Mouse (Mus musculus): Measurements from ENCODE around the gene Cda. TPM values are rescaled to one million over a fixed set of nuclear protein-coding genes. Genes with fewer than 3 reads are reported as not detected.

Gene Cda
- total RNA-seq, 2 experiments from 2014 or later, result 0.65 to 2.1 TPM

DNA sequence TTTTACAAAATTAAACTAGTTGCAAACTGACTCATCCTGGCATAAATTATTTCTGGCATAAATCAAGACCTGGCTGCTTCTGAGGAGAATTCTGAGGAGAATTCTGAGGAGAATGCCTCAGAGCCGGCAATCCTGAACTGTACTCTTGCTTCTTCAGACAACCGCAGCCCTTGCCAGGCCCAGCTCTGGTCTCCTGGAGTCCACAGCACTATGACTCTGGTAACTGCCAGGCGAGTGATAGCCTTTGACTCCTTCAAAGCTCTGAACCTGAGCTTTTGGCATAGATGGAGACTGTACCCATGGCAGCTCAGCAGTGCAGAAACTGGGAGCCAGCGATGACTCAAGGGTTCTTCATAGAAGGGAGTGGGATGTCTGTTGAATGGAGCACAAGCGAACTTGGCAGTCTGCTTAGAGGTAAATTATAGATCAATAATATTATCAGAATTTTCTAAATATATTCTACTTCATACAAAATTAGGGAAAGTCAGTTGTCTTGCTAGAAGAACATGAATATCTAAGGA is 3.3 kb upstream of the Cda start:
- DNase-seq, result no peak
- intact Hi-C loops (cut with DNase I), result no loop called here

DNA sequence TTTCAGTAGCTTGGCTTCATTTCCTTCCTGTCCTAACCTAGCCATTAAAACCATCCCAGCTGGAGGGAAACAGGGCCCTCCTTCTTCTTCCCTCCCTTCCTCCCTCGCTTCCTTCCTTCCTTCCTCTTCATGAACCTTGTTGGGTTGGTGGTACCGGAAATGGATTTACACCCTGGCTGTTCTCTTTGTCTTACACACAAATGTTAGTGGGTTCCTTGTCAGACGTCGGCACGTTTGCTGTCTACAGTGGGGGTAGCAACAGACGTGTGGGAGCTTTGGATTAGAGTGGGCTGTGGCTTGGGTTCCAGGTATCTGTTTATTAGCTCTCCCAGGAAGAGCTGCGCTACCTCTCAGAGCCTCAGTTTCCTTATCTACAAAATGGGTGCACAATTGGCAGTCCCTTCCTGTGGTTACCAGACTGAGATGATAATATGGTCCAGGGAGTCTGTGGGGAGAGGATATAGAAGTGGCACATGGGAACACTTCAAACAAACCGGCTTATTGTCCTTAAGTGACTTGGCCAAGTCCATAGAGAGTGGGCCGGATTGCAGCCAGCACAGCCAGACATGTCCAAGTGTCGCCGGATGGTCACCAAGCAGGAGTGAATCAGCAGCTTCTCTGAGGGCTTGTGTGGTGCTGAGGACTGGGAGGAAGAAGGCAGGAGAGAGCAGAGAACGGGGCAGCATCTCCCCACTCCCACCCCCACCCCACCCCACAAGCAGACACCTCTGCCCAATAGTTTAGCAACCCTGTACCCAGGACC is 887 bp upstream of the Cda start:
- DNase-seq, result peak in 1 of 2 experiments; percentile 15
- intact Hi-C loops (cut with DNase I), result no loop called here

DNA sequence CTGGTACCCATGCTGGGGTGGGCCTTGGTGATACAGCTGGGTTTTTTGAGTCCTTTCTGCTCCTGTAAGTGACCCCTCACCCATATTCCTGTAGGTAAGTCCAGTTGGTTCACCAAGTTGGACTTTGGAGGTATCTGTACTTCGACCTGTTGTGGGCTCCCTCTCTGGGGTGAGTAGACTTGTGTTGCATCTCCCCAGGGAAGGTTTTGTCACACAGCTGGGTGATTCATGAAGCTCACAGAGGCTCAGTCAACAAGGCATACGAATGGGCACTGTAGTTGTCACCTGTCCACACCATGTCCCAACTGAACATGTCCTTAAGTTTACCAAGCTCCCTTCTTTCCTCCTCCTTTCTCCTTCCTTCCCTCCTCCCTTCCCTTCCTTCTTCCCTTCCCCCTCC is 1.2 kb downstream of the Cda start:
- intact Hi-C loops (cut with DNase I), result no loop called here
- DNase-seq, result no peak

DNA sequence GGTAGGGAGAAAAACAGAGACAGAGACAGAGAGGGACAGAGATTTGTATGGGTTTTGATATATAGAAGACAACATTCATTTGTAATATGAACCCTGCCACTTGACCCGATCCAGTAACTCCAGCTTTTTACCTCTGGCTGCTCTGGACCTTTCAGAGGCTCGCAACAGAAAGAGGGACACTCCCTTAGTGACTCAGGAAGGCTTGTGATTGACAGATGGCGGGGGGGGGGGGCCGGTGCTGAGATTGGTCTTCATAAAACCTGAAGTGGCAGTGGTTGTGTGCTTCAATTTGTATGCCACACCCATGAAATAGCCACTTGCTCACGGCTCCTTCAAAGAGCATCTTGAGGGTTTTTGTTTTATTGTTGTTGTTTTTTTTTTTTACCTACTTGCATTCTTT is 4.3 kb downstream of the Cda start:
- intact Hi-C loops (cut with DNase I), result no loop called here
- DNase-seq, result no peak

DNA sequence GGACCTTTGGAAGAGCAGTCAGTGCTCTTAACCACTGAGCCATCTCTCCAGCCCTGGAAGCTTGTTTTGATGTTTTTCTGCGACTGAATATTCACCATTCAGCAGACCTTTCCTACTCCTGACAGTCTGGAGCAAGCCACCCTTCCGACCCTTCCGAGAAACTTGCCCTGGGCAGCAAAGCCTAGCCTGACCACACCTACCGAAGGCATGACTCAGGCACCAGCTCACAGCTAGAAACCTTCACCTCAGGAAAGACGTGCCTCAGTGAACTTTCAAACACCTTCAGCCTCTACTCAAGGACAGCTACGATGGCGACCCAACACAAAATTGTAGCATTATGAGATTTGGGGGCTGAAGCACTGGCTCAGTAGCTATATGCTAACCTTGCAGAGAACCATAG is 4.9 kb downstream of the Cda start:
- no peak for DNase-seq
- intact Hi-C loops (cut with DNase I), result no loop called here

DNA sequence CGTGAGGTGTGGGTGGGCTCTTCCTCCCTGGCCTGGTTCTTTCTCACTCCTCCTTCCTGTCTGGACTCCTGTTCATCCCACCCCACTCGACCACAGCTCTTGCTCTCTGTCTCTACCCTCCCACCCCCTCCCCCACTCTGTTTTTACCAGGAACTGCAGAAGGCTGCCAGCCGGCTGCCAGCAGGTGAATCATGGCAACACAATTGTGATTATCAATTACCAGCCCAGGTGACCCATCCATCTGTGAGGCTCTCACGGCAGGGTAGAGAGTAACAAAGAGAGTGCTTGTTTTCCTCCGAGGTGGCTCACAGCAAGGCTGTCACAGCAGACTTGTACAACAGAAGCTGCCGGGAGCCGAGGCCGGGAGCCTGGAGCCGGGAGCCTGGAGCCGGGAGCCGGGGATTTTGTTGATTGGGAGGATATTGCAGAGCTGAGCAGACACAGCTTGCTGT is 6.4 kb downstream of the Cda start:
- DNase-seq, result no peak
- intact Hi-C loops (cut with DNase I), result no loop called here

DNA sequence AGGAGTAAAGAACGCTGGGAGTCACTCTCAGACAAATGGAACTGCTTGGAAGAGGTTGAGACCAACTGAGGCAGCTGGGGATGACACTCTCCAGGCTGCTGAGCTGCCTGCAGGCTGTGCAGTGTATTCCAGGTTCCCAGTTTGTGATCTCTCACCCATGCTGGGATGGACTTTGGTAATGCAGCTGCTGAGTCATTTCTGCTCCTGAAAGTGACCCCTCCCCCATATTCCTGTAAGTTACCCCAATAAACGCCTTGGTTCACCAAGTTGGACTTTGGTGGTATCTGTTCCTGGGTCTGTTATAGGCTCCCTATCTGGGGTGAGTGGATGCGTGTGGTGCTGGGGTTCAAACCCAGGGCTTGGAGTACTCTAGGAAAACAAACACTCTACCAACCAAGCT is 9.6 kb downstream of the Cda start:
- DNase-seq, result no peak
- intact Hi-C loops (cut with DNase I), result no loop called here

DNA sequence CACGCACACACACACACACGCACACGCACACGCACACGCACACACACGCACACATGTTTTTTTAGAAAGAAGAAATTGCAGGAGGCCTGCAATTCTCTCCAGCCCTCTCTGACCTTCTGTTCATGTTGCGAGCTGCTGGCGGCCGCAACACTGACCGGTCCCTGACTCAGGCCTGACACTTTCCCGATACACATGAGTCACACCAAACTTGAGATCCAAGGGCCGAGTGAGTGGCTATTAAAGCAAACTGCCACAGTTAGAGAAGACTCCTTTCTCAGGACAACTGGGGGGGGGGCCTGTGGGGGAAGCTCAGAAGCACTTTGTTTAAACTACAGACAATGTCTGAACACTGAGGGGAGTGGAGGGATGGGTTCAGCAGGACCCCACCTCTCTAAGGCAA is 11.2 kb downstream of the Cda start:
- intact Hi-C loops (cut with DNase I), result no loop called here

DNA sequence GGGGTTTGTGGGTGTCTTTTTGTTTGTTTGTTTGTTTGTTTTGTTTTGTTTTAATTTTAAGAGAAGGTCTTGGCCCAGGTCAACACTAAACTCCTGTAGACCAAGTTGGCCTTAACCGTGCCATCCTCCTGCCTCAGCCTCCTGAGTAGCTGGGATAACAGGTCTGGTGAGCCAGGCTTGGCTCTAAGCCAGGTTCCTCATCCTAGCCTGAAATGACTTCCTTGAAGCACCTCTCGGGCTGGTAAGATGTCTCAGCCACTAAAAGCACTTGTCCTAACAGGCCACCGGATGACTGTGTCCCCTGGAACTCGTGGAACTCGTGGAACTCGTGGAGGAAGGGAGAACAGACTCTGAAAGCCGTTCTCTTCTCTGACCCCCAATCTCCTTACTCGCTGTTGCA is 11.7 kb downstream of the Cda start:
- intact Hi-C loops (cut with DNase I), result no loop called here
- DNase-seq, result no peak

More for the DNA sequence above, 11.2 kb downstream of the Cda start:
- no peak for DNase-seq

DNA sequence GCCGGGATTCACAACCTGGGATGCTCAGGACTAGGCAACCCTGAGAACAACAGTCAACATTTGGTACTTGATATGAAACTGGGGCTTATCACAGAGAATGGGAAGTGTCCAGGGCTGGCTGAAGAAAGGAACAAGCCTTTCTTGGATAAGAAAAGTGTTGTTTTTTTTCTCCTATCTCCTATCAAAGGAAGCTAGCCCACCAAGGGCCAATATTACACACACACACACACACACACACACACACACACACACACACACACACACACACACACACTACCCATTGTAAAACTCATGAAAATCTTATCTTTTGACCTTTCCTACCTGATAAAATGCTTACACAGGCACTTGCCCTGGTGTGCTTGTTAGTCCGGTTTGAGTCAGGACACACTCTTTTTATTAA is 12.3 kb downstream of the Cda start:
- intact Hi-C loops (cut with DNase I), result no loop called here
- no peak for DNase-seq

DNA sequence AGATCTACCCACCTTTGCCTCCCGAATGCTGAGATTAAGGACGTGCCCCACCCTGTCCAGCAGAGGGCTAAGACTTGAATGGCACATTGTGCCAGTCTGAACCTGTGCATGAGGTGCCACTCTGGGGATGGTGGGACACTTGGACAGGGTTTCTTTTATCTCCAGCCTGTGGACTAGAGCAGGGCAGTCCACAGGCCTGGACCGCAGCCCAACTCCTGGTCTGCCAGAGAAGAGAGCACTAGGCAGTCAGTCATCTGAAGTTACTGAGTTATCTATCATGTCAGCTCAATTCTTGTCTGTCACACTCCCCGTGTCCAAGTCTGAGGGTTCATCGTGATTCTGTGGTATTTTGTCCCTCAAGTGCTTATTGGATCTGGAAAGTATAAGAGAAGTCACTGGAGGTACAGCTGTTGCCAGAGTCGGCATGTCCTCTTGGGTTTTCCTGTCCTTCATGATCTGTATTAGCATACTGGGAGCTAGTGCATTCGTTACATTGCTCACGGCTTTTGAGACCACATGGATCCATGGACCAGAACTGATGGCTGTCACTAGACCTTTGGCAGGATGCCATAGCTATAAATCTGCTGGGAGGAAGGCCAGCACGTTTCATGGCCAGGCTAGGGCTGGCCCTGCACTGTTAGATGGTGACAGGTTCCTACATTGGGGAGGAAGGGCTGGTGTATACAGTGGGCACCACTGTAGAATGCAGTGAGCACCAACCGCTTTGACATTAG is 14.2 kb downstream of the Cda start:
- intact Hi-C loops (cut with DNase I), result no loop called here
- no peak for DNase-seq

DNA sequence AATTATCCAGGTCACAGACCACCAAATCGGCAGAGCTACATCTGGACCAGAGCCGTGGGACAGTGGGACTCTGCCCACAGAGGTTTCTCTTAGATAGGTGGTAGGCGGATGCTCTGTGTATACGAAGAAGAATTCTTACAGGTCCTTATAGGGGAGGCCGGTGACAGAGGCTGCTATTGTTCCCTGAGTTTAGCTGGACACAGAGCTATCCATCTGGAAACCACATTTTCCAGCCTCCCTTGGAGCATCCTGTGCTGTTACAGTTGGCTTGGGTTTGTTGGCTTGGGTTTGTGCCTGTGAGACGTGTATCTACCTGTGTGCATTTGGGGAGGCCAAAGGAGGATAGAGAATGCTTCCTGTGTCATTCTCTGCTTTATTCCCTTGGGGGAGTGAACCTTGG is 15.1 kb downstream of the Cda start:
- DNase-seq, result no peak
- intact Hi-C loops (cut with DNase I), result no loop called here

DNA sequence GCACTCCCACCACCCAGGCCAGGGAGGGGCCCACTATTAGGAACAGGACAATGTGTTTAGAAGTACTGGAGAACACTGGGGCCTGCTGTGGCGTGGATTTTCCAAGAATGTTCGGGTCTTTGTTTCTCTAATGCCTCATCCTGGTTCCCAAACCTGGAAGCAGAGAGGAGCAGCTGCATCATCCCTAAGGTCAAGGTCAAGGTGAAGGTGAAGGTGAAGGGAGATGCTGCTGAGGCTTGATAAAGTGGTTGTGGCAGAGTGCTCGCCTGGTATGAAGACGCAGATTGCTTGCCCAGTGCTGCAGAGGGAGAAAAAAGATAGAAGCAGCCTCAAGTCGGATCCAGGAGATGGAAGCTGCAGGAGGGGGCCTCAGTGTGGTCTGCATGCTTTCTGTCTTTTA is 16.0 kb downstream of the Cda start:
- no peak for DNase-seq
- intact Hi-C loops (cut with DNase I), result no loop called here

DNA sequence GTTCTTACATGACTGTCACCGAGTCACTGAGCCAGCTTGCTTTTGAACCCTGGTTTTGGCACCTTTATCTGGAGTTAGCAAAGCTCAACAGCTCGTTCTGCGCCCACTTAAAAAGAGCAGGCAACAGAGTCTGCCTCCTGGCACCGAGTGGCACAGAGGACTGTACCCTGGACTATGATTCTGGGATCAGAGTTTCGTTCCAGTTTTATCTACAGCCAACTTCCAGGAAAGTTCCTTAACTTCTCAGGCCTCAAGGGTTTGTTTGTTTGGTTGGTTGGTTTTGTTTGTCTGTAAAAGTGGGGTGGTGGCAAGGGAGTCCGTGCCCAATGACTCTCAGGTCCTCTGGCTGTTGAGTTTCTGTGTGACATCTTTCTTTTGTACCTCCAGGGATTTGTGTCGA is 19.1 kb downstream of the Cda start:
- no peak for DNase-seq
- intact Hi-C loops (cut with DNase I), result no loop called here

DNA sequence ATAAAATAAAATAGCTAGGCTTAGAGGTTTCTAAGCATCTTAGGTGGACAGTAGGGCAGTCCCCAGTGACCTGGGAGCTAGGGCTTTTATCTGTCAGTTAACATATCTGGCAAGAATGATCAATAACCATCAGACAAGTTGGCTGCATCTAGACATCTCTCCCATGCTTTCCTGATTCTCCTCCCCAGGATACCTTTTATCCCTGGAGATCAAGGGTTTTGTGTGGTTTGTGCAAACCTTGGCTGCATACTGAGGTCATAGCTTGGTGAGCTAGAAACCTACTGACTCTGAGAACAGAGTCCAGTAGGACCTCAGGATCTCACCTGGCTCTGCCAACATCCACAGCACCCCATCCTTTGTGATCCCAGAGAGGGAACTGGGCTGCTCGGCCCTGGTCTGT is 20.5 kb downstream of the Cda start:
- DNase-seq, result no peak
- intact Hi-C loops (cut with DNase I), result no loop called here

DNA sequence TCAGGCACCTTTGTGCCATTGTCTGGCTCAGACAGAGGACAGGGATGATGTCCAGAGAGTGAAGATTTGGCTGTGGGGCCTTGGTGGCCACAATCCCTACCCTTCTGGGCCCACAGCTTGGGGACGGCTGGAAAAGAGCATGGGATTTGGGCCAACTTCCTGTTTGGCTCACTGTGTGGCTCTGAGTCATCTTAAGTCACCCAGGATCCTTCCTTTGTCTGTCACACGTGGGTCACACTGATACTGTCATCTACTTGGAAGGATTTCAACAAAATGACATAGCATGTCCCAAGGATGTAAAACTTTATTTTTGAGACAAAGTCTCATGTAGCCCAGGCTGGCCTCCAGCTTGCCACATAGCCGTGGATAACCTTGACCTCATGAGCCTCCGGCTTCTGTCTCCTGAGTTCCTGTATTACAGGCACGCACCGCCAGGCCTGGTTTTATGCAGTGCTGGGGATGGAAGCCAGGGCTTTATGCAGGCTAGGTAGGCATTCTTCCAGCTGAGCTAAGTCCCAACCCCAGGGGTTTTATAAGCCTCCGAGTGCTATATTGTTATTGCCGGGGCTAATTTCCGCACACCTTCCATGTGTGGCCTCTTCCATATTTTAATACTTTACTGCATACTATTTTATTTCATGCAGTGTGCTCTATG is 22.8 kb downstream of the Cda start:
- peak; percentile 41 to 43 for DNase-seq
- intact Hi-C loops (cut with DNase I), result no loop called here

DNA sequence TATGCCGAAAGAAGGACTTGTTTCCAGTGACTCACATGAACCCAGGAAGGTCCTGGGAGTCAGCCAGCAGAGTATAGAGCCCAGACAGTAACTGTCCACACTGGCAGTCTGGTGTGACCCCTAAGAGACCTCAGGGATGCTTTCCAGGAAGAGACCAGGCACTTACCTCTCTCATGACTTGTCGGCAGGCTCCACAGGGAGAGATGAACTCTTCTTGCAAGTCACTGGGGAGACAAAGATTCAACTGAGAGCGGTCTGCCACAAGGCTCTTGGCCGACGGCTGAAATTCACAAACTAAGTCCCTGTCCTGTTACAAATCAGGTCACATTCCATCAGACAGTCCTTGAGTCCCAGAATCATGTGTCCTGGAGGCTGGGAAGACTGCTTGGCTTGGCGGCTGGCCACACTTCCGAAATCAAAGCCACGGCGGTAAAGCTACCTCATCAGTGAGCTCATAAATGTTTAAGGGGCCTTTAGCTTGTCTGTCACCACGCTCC is 24.4 kb downstream of the Cda start:
- intact Hi-C loops (cut with DNase I), result no loop called here
- DNase-seq, result no peak

DNA sequence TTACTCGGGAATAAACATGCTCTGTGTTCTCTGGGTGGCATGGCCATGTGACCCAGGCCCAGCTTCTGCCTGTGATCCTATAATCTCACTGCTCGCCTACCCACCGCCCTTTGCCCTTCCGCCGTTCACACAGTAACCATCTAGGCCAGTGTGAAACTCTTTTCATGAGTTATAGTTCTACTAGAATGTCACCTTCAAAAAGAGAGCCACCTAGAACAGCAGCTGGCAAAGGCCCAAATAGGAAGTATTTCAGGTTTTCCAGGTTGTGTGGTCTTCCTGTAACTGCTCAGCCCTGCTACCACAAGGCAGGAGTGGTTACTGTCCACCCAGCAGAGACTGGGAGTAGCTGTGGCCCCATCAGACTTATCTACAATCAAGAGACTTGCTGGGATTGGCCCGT is 25.0 kb downstream of the Cda start:
- intact Hi-C loops (cut with DNase I), result no loop called here
- DNase-seq, result no peak

DNA sequence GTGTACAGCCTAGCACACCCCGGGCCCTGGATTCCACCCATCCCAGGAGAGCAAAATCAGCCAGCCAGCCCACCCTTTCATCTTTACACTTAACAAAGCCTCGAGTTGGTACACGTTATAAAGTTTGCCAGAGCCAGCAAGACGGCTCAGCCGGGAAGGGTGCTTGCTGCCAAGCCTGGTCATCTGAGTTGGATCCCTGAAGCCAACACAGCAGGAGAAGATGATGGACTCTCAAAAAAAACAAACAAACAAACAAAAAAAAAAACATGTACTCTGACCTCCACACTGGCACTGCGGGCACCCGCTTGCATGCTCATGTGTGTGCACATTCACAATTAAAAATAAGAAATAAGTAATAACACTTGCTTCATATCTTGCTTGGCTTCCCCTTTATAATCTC is 25.7 kb downstream of the Cda start:
- no peak for DNase-seq
- intact Hi-C loops (cut with DNase I), result no loop called here

DNA sequence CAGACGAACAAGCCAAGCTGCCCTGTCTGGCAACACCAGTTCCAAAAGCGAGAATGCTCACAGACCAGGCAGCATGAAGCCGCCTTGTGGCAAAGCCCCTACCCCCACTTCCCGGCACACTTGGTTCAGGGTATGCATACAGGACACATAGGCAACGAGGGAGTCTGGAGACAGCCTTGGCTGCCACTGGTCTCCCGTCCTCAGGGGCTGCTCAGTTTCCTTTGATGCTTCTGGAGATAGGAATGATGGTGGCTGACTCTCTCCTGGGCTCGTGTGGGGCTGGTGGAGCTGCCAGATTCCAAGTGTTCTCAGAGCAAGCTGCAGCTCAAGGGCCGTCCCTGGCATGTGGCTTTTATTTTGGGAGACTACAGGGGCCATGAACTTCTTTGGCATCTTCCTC is 26.4 kb downstream of the Cda start:
- DNase-seq, result no peak
- intact Hi-C loops (cut with DNase I), result no loop called here

DNA sequence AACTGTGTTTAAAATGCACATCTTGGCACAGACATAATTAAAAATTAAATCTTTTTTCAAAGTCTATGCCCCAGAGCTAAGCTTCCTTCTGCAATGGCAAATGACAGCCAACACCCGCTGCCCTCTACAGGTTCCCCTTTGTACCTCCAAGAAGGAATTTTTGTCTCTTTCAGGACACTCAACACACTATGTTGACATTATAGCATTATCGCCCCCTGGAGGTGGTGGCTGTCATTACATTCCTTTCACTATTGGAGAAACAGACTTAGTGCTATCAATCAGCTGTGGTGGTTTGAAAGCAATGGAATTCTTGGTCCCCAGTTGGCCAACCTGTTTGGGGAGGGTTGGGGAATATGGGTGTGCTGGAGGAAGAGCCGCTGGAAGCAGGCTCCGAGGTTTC is 27.8 kb downstream of the Cda start:
- intact Hi-C loops (cut with DNase I), result no loop called here
- peak in 1 of 2 experiments; percentile 53 for DNase-seq
